Mouse (Mus musculus) bone marrow, adult 2 months (tissue): ENCODE measurements around the gene Aldh9a1.

Experiments
- CTCF ChIP-seq: fragments of 200-500 bp; IDR thresholded peaks from 2 replicates; pipeline ENCODE4 v1.5.1; 2011; ENCODE audit warnings: low read length, control low read depth; ENCODE audit not compliant: control insufficient read depth, insufficient read depth
- POLR2A ChIP-seq: fragments of 200-500 bp; IDR thresholded peaks from 2 replicates; pipeline ENCODE4 v1.6.1; 2011; ENCODE audit warnings: low read depth, mild to moderate bottlenecking, control low read depth, low read length, borderline replicate concordance; ENCODE audit not compliant: control insufficient read depth

GRCm38 (mm10) chr1:167305501-167306137 is 44.2 kb upstream of the Aldh9a1 start:
- TF ChIP-seq POLR2A (no peak), CTCF (no peak)
